Mouse (Mus musculus) kidney, adult 9 months (tissue): ENCODE measurements around the gene 1700023F06Rik.

Experiments
- DNase-seq: peaks from one replicate; pipeline ENCODE4 v3.0.0; 2022

Gene 1700023F06Rik

DNA sequence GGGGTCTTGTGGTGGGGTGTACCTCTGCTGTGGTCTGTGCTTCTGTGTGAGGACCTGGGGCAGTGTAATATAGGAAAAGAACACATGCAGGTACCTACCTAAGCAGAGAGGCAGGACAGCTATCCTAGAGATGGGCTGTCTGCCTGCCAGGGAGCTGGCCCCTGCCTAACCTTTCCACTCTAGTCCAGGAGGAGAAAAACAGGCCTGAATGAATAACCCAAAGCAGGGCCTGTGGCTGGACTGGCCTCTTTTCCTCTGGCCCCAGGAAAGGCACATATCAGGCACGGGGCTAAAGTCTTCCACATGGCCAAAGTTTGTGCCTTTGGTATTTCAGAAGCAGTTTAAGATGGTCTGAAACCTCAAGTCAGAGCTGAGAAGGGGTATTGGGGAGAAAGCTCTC, 27.9 kb downstream of the 1700023F06Rik start:
- peak; percentile 90 for DNase-seq

DNA sequence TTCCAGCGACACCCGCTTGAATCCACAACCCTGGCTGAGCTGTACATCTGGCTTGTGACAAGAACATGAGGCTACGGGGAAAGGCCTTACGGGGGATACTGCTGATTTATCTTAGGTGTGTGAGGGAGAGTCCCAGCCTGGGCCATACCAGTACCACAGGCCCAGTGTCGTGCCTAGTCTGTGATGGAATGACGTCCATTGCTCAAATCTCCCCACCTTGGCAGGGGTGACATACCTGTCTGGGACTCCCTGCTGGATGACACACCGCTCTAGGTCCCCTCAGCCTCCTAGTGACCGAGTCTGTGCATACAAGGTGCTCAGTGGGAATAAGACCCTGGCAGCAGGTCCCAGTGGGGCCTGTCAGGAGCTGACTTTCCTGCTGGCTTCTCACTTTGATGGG, 29.6 kb downstream of the 1700023F06Rik start:
- no peak for DNase-seq

DNA sequence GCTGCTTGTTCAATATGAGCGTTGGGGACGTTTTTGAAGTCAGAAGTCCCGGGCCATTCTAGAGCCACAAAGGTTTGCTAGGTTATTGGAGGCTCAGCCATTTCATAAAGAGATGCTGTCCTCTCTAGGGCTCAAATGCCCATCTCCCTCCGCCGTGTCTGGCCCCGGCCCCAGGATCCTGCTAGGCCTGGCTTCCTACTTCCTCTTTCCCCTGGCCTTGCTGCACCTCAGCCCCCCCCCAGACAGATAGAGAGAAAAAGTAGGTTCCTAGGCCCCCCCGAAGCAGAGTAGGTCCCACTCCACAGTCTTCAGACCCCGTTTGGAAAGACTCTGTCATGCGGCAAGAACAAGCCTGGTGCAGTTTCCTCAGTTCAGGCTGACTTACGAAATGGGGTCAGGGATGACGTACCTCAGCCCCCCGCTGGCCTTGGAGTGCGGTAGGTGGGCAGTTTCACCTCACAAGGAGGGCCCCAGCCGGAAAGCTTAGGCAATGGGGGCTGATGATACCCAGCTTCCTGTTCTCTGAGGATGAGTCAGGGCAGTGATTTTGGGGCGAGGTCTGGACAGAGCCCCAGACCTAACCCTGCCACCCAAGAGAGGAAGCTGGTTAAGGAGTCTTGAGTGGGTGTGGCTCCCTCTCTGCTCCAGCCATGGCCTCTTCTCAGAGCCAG, 30.4 kb downstream of the 1700023F06Rik start:
- DNase-seq = no peak

DNA sequence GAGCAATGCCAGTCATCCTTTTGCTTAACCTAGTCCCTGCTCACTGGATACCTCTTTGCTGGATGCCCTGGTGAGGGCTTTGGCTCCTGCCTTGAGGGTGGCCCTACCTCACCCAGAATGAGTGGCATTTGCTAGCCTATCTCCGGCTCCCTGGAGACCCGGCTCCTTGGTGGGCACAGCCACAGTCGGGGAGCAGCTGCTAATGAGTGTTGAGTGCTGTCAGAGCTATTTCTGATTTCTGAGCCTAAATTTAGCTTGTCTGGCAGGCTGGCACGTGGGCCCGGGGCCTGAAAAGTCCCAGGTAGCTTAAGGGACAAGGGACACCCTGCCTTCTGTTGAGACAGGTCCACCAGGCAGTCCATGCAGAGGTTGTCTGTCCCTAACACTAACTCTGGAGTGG, 31.1 kb downstream of the 1700023F06Rik start:
- DNase-seq = no peak

DNA sequence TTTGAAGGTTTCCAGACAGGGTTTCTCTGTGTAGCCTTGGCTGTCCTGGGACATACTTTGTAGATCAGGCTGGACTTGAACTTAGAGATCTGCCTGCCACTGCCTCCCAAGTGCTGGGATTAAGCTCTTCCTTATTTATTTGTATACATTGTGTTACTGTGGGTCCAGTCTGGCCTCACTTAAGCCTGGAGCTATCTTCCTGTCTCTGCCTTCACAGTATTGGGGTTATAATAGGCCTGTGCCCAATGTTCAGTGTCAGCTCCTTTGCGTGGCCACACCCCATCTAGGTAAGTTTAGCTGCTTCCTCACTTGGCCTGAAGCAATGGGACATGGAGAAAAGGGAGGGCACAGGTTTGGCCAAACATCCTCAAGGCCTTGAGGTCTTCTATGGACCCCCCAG, 31.8 kb downstream of the 1700023F06Rik start:
- DNase-seq = no peak

DNA sequence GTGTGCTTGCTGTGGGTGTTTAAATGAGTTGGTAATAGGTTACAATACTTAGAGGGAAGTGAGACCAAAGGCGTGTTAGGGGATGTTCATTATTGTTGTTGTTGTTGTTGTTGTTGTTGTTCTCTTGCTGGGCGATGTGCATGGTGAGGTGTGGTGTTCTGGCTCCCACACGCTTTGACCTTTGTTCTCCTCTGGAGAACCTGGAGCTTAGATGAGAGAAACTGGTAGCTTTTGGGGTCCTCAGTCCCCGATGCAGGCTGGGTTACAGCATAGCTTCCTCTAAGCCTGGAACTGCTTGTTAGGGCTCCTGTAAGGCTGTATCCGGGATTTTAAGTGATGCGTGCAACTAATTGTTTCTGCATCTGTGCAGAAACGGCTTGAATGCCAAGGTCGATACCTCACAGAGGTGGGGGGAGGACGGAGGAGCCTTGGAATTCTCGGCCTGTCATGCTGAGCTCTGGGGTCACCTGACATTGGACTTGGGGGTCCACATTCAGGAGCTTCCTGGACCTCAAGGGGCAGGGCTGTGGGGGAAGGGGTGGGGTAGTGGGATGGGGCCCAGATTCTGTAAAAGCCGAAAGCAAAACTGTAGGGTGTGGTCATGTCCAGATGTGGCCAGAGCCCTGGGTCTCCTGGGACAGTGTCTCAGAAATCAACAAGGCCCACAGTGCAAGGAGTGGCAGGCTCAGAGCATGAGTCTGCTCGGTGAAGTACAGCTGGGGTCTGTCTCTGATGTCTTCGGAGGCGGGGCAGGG, 32.5 kb downstream of the 1700023F06Rik start:
- no peak for DNase-seq

DNA sequence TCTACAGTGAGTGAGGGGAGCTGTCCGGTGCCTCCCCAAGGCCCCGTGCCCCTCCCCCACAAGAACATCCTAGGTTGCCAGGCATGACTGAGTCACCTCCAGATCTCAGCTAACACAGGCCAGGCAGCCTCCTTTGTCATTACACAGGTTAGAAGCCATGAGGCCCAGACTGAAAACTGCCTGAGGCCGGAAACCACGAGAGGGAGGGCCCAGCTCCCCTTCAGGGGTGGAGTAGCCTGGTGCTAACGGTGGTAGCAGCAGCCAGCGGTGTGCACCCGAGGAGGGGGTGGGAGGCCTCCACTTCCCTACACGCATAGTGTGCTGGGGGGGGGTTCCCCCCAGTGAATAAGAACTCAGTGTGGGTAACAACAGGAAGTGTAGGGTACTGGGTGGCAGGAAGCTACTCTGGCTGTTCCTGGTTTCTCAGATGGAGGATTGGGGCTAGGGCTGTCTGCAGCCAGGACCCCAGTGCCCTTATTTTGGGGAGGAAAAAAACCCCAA, 33.4 kb downstream of the 1700023F06Rik start:
- DNase-seq = peak; percentile 63

DNA sequence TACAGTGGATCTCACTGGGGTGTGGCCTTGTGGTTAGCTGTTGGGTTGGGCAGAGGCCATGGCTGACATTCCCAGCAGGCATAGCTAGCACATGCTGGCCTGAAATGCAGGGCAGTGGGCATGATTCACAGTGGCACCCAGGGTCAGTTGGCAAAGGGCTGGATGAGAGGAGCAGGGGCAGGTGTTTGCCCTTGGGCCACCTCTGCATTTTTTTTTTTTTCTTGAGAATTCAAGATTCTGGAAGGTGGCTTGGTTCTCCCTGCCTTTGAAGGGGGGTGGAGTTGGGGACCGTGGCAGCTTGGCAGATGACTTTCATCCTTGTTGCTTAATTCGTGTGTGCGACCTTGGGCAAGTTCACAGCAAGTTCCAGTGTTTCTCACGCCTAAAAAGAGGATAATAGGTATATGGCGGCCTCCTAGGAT, 33.9 kb downstream of the 1700023F06Rik start:
- DNase-seq = peak; percentile 83

DNA sequence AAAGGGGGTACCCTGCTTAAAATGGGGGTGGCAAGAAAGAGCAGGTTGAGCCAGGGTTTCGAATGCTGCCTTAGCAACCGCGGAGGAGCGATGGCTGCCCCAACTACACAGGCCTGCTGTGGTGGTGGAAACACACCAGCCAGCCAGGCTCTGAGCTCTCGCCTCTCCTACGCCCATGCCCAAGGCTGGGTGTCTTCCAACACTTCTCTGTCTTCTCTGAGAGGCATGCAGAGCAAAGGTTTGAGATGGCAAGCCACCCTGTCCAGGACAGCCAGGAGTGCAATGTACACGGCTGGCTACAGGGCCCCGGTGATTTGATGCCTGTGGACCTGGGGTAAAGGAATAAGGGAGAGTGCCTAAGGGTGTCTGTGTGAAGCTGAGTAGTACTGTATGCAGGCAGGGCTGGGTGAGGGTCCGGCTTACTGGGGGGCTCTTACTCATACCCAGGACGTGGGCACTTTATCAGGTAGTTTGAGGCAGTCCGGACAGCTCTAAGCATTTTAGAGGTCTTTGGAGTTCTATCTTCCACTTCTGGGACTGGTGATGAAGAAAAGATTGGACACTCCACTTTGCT, 34.5 kb downstream of the 1700023F06Rik start:
- peak; percentile 72 for DNase-seq

DNA sequence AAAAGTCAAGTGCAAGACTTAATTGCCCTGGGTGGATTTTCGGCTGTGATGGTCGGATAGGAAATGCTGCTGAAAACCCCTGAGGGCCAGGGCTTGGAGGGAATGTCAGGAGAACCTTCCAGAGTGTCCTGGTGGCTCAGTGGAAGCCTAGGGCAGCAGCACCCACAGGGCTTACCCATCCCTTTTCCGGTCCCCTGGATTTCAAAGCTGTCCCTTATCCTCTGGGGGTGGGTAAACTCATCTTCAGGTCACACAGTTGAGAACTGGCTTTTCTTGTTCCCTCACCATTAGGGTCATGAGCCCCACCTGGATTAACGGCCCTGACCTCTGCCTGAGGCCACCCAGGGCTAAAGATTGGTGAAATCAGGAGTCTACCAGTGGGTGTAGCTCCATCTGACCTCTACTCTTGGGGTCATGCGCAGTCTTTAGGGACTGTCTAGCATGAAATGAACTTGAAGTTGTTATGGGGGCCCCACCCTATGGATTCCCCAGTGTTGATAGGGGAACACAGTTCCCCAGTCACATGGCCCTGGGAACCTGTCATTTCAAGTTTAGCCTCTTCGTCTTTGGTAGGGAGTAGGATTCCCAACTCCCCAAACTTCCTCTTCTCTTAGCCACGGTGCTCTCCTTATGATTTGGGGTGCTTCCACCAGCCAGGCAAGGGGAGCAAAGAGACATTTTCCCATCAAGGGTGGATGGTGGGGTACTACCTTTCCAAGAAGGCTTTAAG, 35.2 kb downstream of the 1700023F06Rik start:
- DNase-seq = no peak

DNA sequence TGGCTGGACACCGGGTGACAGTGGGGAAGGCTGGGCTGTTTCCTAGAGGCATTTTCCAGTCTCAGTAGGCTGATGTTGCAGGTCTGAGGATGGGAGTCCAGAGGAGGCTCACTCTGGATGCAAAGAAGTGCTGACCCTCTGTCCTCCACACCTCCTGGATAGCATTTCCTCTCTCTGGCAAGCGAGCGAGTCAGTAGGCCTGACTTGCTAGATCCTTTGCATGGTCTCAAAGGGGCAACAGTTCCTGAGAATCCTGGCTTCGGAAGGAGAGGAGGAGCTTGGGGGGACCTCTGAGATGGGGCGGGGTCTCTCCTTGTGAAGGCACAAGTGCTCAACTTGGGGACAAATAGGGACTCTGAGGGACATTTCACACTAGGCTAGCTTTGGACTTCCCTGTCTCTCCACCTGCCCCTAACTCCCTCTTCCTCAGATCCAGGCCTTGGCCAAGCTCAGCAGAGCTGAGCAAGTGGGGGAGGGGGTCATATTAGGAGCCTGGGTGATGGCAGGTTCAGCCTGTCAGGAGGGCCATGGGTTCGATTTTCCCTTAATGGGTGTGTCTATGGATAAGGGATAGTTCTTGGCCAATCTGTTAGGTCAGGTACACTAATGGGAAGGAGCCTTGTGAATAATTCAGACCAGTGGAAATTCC, 35.8 kb downstream of the 1700023F06Rik start:
- DNase-seq = no peak

DNA sequence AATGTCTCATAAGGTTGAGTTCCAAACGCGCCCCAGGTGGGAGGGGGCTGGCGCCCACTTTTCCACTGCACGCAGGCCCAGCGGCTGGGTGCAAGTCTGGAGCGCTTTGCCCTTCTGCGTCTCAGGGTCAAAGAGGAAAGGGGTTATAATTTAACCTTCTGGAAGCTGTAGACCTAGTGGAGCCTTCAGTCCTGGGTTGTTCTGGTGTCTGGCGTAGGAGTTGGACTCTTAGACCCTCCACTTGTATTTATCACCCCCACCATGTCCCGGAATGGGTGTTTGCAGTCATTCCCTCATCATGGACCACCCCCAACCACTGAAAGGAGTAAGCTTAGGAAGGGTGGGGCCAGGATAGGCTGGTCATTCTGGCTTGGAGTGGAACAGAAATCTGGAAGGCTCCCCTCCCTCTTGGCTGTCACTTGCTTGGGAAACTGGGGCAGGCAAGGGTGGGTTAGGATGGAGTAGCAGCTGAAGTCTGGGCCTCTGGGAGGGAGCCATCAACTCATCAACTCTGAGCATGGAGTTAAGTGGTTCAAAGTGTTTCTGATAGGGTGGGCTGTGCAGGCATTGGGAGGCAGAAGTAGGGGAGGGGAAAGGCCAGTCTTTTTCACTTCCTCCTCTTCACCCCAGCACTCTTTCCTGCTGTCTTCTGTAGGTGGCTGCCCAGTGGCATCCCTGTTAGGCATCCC, 36.5 kb downstream of the 1700023F06Rik start:
- peak; percentile 92 for DNase-seq

DNA sequence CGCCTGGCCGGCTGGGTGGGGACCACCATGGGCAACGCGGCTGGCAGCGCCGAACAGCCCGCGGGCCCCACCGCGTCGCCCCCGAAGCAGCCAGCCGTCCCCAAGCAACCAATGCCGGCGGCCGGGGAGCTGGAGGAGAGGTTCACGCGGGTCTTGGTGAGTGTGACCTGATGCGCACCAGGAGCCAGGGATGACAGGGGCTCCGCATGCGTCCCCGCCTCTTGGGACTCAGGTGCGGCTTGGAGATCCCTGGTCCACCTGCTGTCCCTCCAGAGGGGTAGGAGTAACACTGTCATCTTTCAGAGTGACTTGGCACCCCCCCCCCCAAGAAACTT, 37.1 kb downstream of the 1700023F06Rik start:
- no peak for DNase-seq

DNA sequence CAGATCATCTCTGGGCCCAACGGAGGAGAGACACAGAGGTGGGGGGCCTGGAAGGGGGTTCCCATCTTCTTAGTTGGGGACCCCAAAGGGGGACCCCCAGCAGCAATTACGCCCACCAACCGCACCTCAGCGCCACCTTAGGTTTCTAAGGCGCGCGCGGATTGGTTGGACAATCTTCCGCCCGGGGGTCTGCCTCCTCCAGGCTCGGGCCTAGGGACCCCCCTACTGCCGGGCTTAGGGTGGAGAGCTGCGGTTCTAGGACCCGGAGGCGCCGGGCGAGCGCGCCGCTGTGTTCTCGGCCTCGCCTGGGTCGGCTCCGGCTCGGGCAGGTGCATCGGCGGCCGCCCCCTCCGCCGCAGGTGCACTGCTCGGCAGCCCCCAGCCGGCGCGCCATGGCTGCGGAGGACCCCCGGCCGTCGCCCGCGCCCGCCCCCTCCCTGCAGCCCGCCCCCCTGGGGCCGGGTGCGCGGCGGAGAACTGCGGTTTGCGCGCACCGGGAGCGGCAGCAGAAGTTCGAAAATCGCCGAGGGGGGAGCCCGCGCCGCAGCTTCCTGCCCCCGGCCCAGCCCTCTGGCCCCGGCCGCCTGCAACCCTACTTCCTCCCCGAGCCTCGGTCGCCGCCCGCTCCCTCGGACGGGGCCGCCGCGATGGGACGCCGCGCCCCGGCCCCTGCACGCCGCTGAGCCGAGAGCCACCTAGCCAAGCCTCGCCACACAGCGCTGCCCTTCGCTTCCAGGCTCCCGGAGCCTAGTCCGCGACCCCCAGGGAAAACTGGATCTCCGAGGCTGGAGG, 37.7 kb downstream of the 1700023F06Rik start, which contains the start of gene Fmnl1:
TSS of gene Fmnl1 (plus strand) at position 614 of the 792 bp plus-strand sequence.
- DNase-seq = peak; percentile 58

DNA sequence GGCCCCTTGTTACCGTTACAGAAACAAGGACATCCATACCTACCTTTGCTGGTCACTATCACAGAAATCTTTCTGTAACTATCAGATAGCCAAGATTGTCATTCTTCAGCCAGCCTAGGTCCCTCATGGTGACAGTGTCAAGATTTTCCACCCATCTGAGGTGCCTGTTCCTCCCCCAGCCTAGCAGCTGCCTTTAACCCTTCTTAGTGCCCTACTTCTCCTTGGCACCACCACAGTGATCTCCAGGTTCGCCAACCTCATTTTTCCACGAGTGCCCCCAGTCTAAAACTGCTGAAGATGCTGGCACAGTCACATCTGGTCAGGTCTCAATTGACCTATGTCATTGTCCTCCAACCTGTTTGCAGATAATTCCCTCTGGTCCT, 38.3 kb downstream of the 1700023F06Rik start:
- DNase-seq = no peak

DNA sequence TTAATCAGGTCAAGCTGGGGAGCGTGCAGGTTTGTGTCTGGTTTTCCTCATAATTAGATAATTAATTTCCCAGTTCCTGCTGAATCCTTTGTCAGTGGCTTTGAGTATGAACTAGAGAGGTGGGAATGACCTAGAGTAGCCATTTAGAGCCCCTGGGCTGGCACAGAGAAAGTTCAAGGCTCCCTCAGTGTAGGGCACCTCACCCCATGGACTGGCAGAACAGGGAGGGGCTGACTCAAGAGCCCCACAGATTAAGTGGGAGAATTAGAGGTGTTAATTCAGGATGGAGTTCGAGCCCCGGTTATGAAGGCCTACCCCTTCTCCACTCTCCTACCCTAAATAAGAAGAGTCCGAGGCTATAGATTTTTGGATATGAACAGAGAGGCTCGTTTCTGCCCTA, 38.7 kb downstream of the 1700023F06Rik start:
- no peak for DNase-seq

DNA sequence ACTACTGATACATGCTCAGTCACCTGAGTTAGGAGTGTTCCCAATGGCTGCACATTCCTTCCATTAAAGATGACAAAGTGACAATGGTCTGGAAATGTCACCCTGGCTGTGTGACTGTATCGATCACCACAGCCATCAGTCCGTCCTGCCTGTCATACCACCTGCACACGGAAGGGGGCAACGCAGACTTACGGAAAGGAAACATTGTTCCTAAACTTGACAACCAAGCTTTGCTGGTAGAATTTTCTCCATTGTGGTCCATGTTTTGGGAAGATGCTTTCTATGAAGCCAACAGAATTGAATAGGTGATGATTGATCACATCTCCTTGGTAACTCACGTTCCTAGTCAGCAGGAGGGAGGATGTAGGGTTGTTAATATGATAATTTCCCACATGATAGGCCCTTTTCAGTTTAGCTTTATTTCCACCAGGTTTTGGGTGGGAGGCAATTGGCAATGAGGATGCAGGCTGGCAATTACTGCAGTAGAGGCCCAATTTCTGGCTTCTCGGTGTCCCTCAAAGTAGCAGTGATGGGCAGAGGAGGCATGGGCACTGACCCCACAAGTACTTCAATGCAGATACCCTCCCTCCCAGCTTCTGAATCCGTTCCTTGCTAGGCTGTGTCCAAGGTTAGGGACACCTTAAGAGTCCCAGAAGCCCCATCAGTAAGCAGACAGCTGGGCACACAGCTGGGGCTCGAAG, 39.5 kb downstream of the 1700023F06Rik start:
- peak; percentile 87 for DNase-seq

DNA sequence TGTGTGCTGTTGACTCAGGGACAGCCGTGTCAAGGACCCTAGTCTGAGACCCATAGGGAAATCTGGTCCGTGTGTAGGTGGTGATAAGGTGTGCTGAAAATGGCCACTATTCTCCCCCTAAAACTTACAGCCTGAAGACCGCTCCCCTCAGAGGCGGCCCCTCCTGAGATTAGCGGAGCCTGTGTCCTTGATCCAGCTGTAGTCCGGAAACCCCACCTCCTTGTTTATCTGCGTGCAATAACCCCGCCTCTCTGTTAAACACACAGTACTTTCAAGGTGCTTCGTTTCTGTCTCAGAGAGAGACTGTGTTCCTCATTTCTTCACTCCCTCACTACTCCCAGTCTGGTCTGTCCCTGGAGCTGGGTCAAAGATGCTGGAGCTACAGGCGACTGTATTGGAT, 44.0 kb downstream of the 1700023F06Rik start:
- DNase-seq = no peak

DNA sequence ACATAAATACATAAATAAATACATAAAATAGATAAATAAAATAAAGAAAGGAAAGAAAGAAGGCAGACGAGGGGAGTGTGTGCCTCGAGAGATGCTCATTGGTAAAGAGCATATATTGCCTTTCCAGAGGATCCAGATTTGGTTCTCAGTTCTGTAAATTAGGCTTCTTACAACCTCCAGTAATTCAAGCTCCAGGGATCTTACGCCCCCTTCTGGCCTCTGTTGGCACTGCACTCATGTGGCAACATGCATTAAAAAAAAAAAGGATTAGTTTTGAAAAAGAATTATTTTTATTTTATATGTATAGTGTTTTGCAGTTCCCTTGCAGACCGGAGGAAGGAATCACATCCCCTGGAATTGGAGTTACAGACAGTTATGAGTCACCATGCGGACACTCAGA, 46.2 kb downstream of the 1700023F06Rik start:
- peak; percentile 38 for DNase-seq

DNA sequence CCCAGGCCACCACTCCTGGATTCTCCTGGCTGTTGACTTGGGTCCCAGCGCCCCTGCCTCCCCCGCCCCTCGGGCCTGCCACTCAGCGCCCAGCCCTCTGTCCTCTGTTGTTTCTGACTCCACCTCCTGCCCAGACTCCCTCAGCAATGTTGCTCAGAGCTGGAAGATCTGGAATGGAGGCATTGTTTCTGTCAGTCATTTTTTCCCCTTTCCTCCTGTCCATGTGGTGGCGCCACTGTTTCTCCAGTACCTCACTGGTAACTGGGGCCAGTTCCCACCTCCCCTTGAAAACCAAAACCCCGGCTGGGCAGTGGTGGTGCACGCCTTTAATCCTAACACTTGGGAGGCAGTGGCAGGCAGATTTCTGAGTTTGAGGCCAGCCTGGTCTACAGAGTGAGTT, 46.9 kb downstream of the 1700023F06Rik start:
- DNase-seq = peak; percentile 26

DNA sequence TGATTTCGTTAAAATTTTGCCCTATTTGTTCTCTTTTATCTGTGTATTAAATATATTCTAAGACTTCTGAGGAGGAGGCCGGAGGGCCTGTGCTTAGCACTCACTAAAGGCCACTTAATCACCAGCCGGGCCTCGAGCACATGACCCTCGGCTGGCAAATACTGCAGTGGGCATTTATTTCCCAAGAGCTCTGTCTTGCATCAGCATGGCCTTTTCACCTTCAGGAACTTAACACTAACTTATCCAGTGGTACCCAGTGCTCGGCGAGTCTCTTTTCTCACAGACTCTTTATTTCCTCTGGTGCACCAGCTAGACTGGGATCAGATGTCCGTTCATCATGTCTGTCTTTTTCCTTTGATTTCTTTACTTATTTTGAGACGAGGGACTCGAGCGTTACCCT, 47.6 kb downstream of the 1700023F06Rik start:
- no peak for DNase-seq
